Mouse (Mus musculus) heart, postnatal 36 days (tissue): ENCODE measurements around the gene Pwwp2b. TPM values are rescaled to one million over a fixed set of nuclear protein-coding genes. Genes with fewer than 3 reads are reported as not detected.

Experiments
- DNase-seq, 2 experiments: peaks; one replicate each; pipeline ENCODE4 v3.0.0; 2021 to 2022
- intact Hi-C: fragments of 180-260 bp; cut with DNase I; formaldehyde crosslinking; loops from one replicate; pipeline ENCODE4 v1.15.1; 2025
- total RNA-seq, 2 experiments: library from RNA; stranded (reverse); gene quantifications; 2 replicates each; pipeline ENCODE4 v1.2.3; 2021

Gene Pwwp2b
- total RNA-seq, 2 experiments from 2014 or later: 9.5 to 9.7 TPM

DNA sequence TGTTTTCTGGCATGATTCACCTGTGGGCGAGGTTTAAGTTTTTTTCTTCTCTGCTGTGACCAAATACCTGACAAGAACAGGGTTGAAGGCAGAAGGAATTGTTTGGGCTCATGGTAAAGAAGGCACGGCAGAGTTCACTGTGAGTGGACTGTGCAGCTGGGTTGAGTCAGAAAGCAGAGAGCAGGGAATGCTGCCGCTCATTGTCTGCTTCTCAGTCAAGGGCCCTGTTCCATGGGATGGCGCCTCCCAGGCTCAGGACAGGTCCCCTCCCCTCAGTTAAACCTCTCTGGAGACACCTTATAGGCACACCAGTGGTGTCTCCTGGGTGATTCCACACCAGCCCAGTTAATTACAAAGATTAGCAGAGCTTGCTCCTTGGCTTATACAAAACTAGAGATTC is 25.9 kb upstream of the Pwwp2b start:
- DNase-seq: no peak
- intact Hi-C loops: no loop called here

DNA sequence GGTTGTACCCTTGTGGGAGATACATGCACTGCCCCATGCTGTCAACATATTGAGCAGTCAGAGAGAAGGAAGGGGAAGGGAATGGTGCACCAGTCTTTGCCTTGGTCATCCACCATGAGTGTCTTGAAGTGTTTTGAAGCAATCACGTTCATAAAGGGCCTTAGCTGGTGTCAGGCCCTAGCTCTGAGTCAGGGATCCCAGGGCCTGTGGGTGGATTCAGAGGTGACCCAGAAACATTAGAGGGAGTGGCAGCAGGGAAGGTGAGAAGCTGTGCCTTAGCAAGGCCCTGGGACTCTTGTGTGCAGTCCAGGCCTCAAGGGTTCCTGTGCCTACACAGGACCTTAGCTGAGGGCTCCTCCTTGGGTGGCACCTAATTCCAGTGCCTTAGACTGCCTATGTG is 24.2 kb upstream of the Pwwp2b start:
- DNase-seq: no peak
- intact Hi-C loops: no loop called here

DNA sequence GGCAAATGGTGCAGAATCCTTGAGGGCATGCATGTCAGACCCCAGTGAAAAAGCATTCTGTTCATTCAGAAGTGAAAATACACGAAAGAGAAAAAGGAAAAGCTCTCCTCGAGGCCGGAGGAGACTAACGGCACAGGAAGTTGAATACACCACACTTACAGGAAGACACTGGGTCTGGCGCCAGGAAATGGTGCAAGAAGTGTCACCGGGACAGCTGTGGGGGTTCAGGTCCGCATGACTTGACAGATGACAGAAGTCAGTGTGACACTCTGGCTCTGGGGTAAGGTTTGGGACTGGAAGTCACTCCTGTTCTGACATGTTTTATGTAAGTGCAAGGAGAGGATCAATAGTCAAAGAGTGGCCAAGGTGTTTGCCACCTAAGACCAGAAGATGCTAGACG is 23.6 kb upstream of the Pwwp2b start:
- no peak for DNase-seq

DNA sequence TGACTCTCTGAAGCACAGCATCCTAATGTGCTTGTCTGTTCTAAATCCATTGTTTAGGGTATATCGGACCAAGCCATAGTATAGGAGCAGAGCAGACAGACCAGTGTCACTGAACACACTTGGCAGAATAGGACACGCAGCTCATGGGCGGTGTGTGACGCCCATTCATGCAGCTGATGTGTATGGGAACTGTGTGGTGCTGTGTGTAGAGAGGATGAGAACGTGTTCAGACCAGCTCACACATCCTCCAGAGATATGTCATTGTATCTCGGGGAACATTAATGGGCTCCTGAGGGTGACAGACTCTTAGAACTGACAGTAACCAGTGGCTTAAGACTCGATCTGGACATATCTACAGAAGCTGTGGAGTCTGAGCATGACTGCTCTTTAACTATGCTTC is 21.9 kb upstream of the Pwwp2b start:
- no peak for DNase-seq
- intact Hi-C loops: no loop called here

More for the DNA sequence above, 23.6 kb upstream of the Pwwp2b start:
- intact Hi-C loops: no loop called here

DNA sequence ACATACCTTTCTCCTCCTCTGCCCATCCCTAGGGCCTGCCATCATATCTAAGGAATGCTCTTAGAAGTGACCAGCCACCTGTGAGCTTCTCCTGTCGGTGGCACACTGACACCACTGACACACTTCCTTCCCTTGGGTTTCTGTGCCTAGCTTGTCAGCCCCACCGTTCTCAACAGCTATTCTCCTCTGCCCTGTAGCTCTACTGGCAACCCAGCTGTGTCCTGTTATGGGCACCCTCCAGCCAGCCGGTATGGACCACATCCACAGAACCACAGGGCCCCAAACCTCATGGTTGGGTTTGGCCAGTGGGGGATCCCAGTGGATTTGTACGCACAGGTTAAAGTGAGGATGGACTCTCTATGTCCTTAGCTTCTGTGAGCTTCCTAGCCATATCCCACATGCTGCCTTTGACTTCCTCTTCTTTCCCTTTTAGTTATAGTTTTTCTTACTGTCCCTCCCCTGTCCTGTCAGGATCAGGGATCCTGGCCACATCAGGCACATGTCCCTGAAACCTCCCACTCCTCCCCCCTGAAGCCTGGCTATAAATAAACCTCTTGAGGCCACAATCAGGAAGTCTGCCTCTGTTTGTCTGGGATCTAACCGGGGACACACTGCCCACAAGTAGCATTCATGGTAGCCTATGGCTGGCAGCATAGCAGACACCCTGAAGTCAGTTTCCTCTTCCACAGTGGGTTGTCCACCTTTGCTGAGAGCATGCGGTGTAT is 19.7 kb upstream of the Pwwp2b start:
- intact Hi-C loops: no loop called here
- peak in 1 of 2 experiments; percentile 26 for DNase-seq

DNA sequence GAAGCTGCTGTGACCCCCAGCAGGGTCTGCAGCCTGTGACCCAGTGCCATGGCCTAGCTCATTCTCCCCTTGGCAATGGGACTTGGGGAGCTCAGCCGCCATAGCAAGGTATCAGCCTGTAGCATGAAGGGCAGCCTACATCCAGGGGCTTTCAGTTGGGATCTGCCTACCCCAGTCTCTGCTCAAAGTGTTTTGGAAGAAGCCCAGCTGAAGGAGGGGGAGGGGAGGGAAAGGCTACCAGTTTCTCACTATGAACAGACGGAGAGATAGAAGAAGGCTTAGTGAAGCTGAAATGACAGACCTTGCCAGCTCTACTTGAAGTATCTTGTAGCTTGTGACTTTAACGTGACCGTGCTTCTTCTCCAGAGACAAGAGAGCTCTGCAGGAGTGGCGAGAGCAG is 18.4 kb upstream of the Pwwp2b start:
- DNase-seq: no peak
- intact Hi-C loops: loop anchor here (5.0 kb wide), 1 partner anchor 132 kb away; no protein-coding TSS in a partner anchor

DNA sequence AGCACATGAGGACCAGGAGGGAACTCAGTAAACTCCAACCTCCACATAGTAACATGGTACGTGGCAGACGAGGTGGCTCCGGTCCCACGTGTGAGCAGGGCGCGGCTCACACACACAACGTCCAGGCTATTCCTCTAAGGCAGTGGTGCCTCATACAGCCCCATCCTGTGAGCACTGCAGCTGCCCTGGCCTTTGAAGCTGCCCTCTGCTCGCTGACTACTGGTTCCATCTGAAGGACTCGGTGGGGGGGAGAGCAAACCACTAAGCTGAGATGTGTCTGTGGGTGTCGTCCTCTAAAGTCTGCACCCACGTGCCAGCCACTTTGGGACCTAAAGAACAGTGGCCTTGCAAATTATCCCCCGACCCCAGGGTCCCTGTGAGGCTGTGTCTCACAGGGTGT is 18.0 kb upstream of the Pwwp2b start:
- DNase-seq: no peak
- intact Hi-C loops: loop anchor here (5.0 kb wide), 1 partner anchor 132 kb away; no protein-coding TSS in a partner anchor

DNA sequence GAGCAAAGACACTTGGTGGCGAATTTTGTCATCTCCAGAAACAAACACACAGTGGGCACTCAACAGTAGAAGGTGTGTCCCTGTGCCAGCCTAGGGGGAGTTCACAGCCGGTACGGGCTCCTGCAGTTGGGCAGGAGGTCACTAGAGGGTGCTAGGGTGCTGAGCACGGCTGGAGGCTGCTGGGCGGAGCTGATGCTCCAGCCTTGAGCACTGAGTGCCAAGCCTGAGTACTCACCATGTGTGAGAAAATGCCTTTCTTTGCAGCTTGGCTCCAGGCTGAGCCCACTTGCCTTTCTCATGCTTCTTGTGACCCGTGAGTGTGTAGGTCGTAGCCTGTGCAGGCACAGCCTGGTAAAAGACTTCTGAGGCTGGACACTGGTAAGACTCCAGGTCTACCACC is 14.6 kb upstream of the Pwwp2b start:
- DNase-seq: peak; percentile 90 to 93
- intact Hi-C loops: loop anchor here (1.0 to 5.0 kb wide), 4 partner anchors 25 to 240 kb away; no protein-coding TSS in a partner anchor

DNA sequence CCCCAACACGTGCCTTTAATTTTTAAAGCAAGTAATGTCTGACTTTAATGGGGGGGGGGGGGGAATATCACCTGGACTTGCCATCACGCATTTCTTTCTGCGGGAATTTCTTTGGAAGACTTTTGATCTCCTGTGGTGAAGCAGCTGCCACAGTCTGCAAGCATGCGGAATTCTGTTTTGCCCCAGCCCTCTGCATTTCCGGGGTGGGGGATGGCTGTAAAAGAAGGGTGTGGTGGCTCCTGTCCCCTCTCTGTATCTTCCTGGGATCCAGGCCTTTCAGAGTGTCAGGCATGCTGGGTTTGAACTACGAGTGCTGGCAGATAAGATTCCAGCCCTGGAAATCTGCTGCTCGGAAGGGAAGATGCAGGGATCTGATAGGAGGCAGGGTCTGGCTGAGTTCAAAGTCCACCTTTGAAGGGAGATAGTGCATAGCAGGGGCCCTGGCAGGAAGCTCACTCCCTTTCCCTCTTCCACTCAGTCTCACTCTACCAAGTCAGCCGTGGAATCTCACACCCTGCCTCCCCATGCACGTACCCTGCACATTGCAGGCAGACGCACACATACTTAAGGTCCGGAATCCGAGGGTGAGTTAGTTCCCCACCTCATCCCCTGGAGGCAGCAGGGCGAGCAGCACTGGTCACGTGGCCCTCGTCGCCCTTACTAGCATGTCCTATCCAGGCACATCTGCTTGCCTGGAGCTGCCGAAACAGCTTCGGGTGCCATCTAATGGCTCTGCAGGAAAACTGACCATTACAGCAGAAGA is 13.7 kb upstream of the Pwwp2b start:
- DNase-seq: peak; percentile 50 to 61

DNA sequence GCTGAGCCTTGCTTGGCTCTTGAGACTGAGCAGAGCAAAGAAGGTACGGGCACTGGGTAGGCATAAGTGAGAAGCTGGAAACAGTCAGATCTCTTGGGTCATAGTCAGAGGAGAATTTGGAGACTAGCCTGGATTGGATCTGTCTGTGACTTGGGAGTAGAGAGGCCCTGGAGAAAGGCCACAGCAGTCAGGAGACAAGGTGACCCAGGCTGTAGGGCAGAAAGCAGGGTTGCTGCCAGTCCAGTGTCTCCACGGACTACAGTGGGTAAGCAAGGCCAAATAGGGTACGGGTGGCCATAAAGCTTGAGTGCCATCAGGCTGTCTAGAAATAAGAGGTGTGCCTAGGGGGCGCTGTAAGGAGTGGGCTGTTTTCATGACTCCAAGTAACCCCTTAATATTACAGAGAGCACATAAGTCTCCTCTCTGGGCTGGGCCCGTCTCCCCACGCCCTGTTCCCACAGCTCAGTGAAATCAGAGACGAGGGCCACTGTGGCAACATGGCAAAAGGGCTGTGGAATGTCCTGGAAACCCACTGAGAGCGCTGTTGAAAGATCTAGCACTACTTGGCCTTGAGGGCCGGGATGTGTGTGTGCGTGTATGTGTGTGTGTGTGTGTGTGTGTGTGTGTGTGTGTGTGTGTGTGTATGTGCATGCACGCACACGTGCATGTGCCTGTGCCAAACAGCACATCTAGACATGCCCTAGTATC is 12.5 kb upstream of the Pwwp2b start:
- no peak for DNase-seq
- intact Hi-C loops: no loop called here

More for the DNA sequence above, 13.7 kb upstream of the Pwwp2b start:
- intact Hi-C loops: loop anchor here (5.0 kb wide), 1 partner anchor 128 kb away; no protein-coding TSS in a partner anchor

DNA sequence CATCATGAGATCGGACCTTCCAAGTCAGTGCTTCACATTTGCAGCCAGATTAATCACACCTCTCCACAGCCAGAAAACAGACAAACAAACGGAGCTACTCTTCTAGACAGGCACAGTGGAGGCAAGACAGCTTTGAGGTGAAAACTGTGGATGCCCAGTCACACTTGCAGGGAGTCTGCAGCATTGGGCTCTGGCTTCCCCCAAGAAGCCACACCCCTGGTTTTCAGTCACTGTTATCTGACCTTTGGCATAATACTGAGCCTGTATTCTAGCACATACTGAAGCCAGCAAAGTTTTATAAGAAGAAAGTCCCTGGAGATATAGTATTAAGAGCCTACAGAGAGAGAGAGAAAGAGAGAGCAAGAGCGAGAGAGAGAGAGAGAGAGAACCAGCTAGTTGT is 8.8 kb upstream of the Pwwp2b start:
- no peak for DNase-seq
- intact Hi-C loops: no loop called here

DNA sequence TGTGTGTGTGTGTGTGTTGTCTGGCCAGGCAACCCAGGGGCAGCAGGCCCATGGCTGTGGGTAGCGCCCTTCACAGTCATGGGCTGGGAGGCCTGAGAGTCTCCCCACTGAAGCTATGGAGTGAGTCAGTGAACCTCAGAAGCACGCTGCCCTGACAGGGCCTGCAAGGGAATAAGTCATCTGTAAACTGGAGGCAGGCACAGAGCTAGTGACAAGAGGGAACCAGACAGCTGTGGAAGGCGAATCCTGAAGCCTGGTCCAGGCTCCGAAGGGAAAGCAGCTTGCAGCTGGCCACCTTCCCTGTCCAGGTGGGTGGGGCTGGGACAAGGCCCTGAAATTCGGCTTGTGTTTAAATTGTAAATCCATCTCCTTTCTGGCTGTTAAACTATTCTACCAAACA is 2.2 kb upstream of the Pwwp2b start:
- no peak for DNase-seq
- intact Hi-C loops: loop anchor here (5.0 kb wide), 2 partner anchors 141 to 226 kb away; partner anchors contain the start of gene Inpp5a

DNA sequence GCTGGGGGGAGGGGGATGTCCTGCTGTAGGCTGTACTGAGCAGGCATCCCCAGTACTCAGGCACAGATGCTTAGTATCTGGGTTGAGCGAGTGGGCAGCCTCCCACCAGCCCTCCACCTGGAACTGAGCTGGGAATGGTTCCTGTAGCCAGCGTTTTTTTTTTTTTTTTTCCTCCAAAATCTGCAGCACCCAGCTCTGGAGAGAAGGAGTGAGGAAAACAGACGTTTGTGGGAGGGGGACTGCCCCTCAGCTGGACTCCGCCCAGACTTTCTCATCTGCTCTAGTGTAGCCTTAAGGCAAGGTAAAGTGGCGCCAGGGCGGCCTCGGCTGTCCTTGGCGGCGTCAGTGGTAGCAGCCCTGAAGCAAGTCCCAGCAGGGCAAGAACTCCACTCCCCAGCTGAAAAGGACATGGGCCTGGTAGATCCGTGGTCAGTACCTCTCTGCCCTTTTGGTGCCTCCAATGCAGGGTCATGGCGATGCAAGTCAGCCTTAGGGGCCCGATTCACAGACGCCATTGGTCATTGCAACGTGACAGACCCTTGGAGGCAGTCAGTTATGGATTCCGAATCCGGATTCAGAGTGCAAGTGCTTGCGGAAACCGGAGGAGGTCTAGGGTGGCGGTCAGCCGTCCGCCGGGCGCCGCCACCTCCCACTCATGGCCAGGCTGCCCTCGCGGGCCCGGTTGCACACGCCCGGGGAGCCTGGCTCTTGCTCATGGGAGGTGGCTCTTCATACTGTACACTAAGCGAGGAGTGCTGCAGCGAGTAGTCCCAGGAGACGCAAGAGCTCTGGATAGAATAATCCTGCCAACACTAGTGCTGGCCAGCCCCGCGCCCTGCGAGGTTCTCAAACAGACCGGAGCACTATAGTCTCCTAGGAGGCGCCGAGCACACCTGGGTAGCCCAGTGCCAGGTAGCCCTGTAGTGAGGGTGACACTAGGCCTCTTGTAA is 1.1 kb upstream of the Pwwp2b start:
- intact Hi-C loops: loop anchor here (5.0 kb wide), 2 partner anchors 140 to 225 kb away; partner anchors contain the start of gene Inpp5a

DNA sequence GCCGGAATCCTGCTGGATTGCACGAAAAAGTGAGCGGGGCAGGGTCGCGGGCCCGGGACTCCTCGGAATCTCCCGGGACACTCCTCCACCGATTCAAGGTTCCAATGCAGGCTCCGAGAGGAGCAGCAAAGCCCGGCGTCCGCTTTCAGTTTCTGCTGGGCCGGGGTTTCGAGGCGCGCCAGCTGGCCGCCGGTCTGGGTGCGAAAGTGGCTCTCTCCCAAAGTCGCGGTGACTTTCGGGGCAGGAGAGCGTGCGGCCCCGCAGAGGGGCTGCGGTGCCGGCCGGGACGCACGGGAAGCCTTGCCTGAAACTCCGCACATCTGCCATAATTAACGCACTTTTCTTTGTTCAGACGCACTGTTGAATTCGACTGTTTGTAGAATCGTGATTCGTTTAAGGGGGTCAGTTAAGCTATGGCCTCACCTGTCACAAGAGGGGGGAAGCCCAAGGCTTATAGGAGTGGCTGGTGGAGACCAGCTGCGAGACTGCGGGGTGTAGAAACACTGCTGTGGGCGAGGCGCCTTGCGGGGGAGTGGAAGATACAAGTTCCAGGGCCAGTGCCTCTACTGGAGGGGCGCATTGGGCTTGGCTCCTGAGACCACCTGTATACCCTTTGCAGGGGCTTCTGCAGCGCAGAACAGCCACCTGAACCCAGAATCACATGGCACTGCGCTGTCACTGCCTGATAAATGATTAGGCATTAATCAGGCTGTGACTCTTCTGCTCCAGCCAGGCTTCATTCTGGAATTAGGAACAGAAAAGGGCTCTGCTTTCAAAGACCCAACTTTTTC is 528 bp downstream of the Pwwp2b start:
- DNase-seq: no peak
- intact Hi-C loops: loop anchor here (2.0 to 5.0 kb wide), 3 partner anchors 24 to 223 kb away; partner anchors contain the start of gene Inpp5a

More for the DNA sequence above, 1.1 kb upstream of the Pwwp2b start:
- DNase-seq: no peak

DNA sequence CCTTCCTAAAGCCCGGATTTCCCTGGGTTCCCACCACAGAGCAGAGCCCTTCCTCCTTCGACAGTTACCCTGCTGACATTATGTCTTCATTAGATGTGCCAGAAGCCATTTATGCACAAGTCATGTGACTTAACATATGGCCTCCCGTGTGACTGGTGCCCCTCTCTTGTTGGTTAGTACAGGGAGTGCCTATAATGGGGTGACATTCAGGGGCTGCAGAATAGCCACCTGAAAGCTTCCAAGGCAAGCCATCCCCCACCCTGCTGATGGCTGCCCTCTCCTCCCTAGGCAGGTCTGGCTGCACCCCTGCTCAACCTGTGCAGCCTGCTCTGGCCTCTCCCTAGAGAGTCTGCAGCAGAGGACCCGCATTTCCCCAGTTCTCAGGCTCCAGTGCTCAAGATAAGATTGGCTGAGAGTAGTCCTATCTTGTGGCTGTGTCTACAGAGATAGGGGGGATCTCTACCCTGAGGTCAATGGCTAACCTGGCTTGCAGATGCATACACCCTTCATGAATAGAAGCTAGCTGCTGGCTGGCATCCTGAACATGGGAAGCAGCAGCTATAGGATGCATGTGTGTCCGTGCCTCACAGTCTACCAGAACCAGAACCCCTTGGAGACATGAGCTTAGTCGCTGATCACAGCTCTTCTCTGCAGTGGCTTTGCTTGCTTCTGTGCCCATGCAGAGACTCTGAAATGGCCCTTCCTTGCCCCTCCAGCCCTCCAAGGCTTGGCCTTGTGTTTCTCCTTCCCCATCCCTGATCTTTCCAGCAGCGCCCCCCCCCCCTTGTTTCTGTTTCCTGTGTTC is 1.3 kb downstream of the Pwwp2b start:
- intact Hi-C loops: loop anchor here (2.0 to 5.0 kb wide), 5 partner anchors 23 to 223 kb away; partner anchors contain the start of gene Inpp5a
- no peak for DNase-seq

DNA sequence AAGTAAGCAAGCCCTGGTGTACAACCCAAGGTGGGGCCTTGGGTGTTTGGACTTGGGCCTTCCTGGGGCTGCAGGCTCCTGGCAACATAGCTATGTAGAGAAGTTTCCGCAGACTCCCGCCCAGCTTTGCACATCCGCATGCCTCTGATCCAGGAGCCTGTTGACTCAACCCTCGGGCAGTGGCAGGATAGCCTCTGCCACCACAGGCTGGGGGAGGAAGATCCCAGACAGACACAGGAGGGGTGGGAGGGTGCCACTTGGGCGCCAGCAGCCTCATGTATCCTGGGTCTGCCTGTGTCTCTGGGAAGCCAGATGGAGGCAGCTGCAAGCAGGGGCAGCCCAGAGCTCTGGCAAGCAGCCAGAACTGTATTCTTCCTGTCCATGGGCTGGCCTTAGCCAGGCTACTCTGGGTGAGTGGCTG is 3.6 kb downstream of the Pwwp2b start:
- peak; percentile 60 to 76 for DNase-seq
- intact Hi-C loops: loop anchor here (5.0 kb wide), 2 partner anchors 45 to 115 kb away; no protein-coding TSS in a partner anchor

DNA sequence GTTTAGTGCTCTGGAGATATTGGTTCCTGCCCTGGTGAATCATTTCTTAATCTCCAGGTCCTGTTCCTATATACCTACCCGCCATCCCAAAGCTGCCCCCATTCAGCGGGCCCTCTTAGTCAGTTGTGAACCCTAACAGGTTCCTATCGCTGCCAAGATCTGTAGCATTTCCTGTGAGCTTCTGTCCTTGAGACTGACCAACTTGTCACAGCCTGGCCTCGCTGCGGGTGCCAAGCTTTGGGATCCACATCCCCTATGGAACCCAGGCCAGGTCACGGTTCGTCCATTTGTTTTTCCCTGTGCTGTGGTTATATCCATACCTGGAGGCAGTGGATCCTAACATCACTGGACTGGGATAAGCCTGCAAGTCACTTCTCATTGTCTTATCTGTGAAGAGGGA is 4.3 kb downstream of the Pwwp2b start:
- intact Hi-C loops: loop anchor here (5.0 kb wide), 2 partner anchors 45 to 115 kb away; no protein-coding TSS in a partner anchor
- no peak for DNase-seq

DNA sequence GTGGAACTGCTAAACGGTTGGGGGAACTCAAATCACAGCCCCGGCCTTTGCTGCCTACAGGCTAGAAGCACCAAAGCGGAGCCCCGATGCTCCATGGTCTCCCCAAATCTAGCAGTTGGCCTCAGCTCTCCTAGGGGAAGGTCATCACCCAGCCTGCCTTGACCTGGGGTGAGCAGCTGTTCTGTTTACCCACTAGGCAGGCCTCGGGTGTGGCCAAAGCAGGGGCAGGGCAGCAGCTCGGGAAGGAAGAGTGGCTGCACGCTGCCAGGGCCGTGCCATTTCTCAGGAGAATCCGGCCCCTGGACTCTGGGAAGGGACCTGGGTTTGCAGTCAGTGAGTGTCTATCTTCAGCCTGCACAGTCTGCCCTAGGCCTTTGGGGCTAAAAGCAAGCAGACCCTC is 4.7 kb downstream of the Pwwp2b start:
- no peak for DNase-seq
- intact Hi-C loops: loop anchor here (5.0 kb wide), 2 partner anchors 44 to 114 kb away; no protein-coding TSS in a partner anchor
